Mouse (Mus musculus) small intestine, adult 2 months (tissue): Measurements from ENCODE around the gene Tnfrsf1a. TPM values are rescaled to one million over a fixed set of nuclear protein-coding genes. Genes with fewer than 3 reads are reported as not detected.

Experiments
- H3K27ac ChIP-seq: fragments of 200-500 bp; 2 replicates; pipeline ENCODE4 v1.5.1; 2012; ENCODE audit warnings: low read depth, low read length, control low read depth, inconsistent platforms; ENCODE audit not compliant: insufficient read depth
- H3K27me3 ChIP-seq: fragments of 200-500 bp; 2 replicates; pipeline ENCODE4 v1.6.1; 2012; ENCODE audit warnings: mild to moderate bottlenecking, moderate library complexity, low read length, inconsistent platforms; ENCODE audit not compliant: control insufficient read depth, insufficient read depth
- H3K36me3 ChIP-seq: fragments of 200-500 bp; 2 replicates; pipeline ENCODE4 v1.6.1; 2012; ENCODE audit warnings: mild to moderate bottlenecking, low read length, control low read depth, inconsistent platforms; ENCODE audit not compliant: control insufficient read depth, insufficient read depth
- H3K4me1 ChIP-seq: fragments of 200-500 bp; 2 replicates; pipeline ENCODE4 v1.6.1; 2012; ENCODE audit warnings: low read length, inconsistent platforms, mixed read lengths; ENCODE audit not compliant: control insufficient read depth, insufficient read depth, insufficient read length
- H3K4me3 ChIP-seq: fragments of 200-500 bp; 2 replicates; pipeline ENCODE4 v1.5.1; 2012; ENCODE audit warnings: low read depth, mild to moderate bottlenecking, control low read depth, inconsistent platforms, low read length, moderate library complexity
- CTCF ChIP-seq: fragments of 200-500 bp; IDR thresholded peaks from 2 replicates; pipeline ENCODE4 v1.5.1; 2012; ENCODE audit warnings: low read depth, mild to moderate bottlenecking, control low read depth, inconsistent platforms, low read length, moderate library complexity, mixed read lengths; ENCODE audit not compliant: insufficient replicate concordance, insufficient read length; ENCODE audit errors: extremely low read depth
- POLR2A ChIP-seq: fragments of 200-500 bp; IDR thresholded peaks from 2 replicates; pipeline ENCODE4 v1.6.1; 2012; ENCODE audit warnings: low read depth, mild to moderate bottlenecking, control low read depth, inconsistent platforms, low read length, moderate library complexity
- WGBS: fragments of 180-500 bp; shearing (Covaris S2); methylation state at CpG from one replicate; pipeline ENCODE4 v1.1.7; 2018; 5-methylcytosine and 5-hydroxymethylcytosine counted together
- polyA plus RNA-seq: library from polyadenylated mRNA; depleted of rRNA; stranded (reverse); fragments of >200 nt; gene quantifications from 2 replicates; pipeline ENCODE4 v1.2.3, GENCODE M21; 2012

Gene Tnfrsf1a
- polyA plus RNA-seq, 1 experiment = 207 TPM

DNA sequence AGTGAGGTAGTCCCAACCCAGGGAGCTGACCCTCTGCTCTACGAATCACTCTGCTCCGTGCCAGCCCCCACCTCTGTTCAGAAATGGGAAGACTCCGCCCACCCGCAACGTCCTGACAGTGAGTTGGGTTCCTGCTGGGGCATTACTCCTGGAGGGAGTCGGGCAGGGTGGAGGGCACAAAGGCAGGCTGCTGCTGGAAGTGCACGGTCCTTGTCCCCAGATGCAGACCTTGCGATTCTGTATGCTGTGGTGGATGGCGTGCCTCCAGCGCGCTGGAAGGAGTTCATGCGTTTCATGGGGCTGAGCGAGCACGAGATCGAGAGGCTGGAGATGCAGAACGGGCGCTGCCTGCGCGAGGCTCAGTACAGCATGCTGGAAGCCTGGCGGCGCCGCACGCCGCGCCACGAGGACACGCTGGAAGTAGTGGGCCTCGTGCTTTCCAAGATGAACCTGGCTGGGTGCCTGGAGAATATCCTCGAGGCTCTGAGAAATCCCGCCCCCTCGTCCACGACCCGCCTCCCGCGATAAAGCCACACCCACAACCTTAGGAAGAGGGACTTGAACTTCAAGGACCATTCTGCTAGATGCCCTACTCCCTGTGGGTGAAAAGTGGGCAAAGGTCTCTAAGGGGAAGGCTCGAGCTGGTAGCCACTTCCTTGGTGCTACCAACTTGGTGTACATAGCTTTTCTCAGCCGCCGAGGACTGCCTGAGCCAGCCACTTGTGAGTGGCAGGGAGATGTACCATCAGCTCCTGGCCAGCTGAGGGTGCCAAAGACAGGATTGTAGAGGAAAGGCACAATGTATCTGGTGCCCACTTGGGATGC is 12.5 kb downstream of the Tnfrsf1a start:
- H3K4me3 ChIP-seq = no peak overlapping the region
- WGBS = 68% methylated on average over 38 of the region's 38 CpGs
- no peak overlapping the region for H3K27ac ChIP-seq
- TF ChIP-seq CTCF (peak; percentile 35; the same call in 1 of the 2 replicates), POLR2A (no peak)
- peaks cover 20% of the 10 kb centered on the region for H3K4me1 ChIP-seq
- H3K36me3 ChIP-seq = peaks cover 66% of the 10 kb centered on the region
- no peaks in the 10 kb centered on the region for H3K27me3 ChIP-seq

DNA sequence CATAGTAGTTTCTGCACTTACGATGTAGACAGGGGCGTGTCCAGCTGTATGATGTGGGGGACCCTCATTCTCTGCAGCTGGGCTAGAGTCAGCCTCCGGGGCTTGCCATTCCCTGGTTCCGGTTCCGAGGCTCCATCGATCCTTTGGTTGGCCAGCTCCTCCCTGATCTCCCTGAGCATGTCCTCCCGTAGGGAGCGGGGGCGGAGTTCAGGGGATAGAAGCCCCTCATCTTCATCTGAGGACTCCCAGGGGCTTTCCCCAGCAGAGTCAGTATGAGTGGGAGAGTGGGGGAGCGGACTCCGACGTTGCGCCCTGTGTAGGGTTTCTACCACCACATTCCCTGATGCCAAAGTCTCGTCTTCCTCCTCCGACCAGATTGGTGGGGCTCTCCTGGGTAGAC is 13.9 kb downstream of the Tnfrsf1a start:
- TF ChIP-seq CTCF = no peak
- TF ChIP-seq POLR2A = no peak
- no peaks in the 10 kb centered on the region for H3K27me3 ChIP-seq
- H3K27ac ChIP-seq = 0 out of 2 replicates have a peak overlapping the region, but pooled peaks have one; percentile 64
- peaks cover 23% of the 10 kb centered on the region for H3K4me1 ChIP-seq
- 65% methylated on average over 15 of the region's 15 CpGs for WGBS
- no peak overlapping the region for H3K4me3 ChIP-seq
- H3K36me3 ChIP-seq = peaks cover 55% of the 10 kb centered on the region

- H3K4me1 ChIP-seq = peaks cover 28% of the 10 kb centered on the region
- H3K27ac ChIP-seq = peak overlapping the region; percentile 64
- peaks cover 52% of the 10 kb centered on the region for H3K36me3 ChIP-seq
- H3K4me3 ChIP-seq = no peak overlapping the region
- no peak for TF ChIP-seq POLR2A
- no peak for TF ChIP-seq CTCF
- WGBS = 31% methylated on average over 23 of the region's 23 CpGs
- no peaks in the 10 kb centered on the region for H3K27me3 ChIP-seq
These were observed 14.5 kb downstream of the Tnfrsf1a start for GRCm38 (mm10) chr6:125363451-125364242.

DNA sequence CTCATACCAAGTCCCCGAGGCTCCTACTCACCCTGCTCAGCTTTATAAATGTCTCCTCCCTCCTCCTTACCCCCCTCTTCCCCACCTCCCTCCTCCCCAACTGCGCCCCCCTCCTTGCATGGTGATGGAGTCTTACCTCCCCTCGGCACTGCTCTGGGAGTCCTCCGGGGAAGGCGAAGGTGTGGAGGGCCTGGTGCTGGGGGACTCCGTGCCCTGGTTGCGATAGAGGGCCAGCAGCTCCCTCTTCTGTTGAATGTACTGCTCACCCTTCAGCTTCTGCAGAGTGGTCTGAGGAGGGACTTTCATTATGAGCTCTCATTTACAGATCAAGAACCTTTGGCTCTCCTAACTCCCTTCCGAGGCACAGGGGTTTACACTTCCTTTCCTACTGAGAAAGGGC is 15.3 kb downstream of the Tnfrsf1a start:
- no peak overlapping the region for H3K4me3 ChIP-seq
- no peak overlapping the region for H3K27ac ChIP-seq
- TF ChIP-seq CTCF = no peak
- TF ChIP-seq POLR2A = no peak
- H3K27me3 ChIP-seq = no peaks in the 10 kb centered on the region
- WGBS = 28% methylated on average over 7 of the region's 8 CpGs
- peaks cover 34% of the 10 kb centered on the region for H3K4me1 ChIP-seq
- peaks cover 45% of the 10 kb centered on the region for H3K36me3 ChIP-seq

DNA sequence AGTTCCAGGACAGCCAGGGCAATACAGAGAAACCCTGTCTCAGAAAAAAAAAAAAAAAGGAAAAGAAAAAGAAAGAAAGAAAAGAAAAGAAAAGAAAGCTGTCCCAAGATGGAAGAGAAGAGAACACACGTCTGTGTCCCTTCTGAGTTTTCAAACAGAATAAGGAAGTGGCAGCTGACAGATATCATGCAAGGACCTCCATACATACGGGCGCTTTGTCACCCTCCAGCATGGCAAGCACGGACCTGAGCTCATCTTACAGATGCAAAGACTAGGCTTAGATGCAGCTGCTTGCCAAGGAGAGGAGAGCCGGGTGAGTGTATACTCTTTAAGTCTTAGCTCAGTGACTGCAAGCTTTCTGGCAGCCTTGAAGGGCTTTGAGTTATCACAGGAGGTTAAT is 16.4 kb downstream of the Tnfrsf1a start:
- 83% methylated on average over 5 of the region's 5 CpGs for WGBS
- Histone ChIP-seq H3K27me3 (no peaks in the 10 kb centered on the region), H3K4me3 (no peak overlapping the region), H3K4me1 (peaks cover 34% of the 10 kb centered on the region), H3K36me3 (peaks cover 35% of the 10 kb centered on the region), H3K27ac (no peak overlapping the region)
- no peak for TF ChIP-seq POLR2A
- no peak for TF ChIP-seq CTCF

GRCm38 (mm10) chr6:125366133-125366532 is 17.0 kb downstream of the Tnfrsf1a start:
- TF ChIP-seq CTCF = peak; percentile 27; the same call in 1 of the 2 replicates
- no peak for TF ChIP-seq POLR2A
- Histone ChIP-seq H3K27ac (no peak overlapping the region), H3K4me3 (no peak overlapping the region), H3K27me3 (no peaks in the 10 kb centered on the region), H3K4me1 (peaks cover 37% of the 10 kb centered on the region), H3K36me3 (peaks cover 31% of the 10 kb centered on the region)
- 68% methylated on average over 1 of the region's 1 CpGs for WGBS
